Mouse (Mus musculus) urinary bladder, postnatal 25 days (tissue): ENCODE results near the gene Gabpb1.

Source experiments
- DNase-seq: peaks from one replicate; pipeline ENCODE4 v3.0.0; 2022; ENCODE audit warnings: low spot score

The Gabpb1 gene

GRCm38 (mm10) chr2:126593831-126594610 lies 82.1 kb downstream of the Gabpb1 start:
- peak; percentile 71 for DNase-seq

- DNase-seq = no peak
Measured at GRCm38 (mm10) chr2:126591304-126591703, 84.8 kb downstream of the Gabpb1 start.

GRCm38 (mm10) chr2:126587468-126587867 lies 88.7 kb downstream of the Gabpb1 start:
- no peak for DNase-seq

DNA sequence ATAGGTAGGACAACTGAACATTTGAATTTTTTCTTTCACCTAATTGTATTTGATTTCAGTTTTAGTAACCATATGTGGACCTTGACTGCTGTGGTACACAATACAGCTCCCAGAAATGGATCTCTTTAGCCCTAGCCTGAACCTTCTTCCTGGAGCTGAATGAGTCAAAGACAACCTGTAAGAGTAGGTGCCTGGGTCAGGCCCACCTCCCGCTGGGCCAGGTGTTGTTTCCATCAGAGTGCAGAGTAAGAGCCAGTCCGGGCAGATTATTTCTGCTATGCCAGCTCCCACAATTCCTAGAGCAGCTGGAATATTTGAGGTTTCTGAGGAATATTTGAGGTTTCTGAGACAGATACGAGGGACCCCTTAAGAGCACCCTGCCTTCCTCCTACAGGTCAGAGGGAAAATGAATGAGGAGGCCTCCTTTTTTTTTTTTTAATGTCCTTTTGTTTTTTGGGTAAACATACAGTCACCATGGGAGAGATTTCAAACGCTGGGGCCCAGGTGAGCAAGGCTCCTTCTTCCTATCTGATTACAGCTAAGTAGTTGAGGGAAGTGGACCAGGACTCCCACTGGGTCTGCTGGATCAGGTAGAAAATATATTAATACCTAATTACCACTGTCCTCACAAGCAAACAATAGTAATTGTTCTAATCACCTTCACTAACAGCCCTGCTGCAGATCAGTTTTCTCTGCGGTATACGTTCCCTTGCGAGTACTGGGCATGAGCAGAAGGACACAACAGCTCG lies 91.3 kb downstream of the Gabpb1 start:
- DNase-seq = no peak

DNA sequence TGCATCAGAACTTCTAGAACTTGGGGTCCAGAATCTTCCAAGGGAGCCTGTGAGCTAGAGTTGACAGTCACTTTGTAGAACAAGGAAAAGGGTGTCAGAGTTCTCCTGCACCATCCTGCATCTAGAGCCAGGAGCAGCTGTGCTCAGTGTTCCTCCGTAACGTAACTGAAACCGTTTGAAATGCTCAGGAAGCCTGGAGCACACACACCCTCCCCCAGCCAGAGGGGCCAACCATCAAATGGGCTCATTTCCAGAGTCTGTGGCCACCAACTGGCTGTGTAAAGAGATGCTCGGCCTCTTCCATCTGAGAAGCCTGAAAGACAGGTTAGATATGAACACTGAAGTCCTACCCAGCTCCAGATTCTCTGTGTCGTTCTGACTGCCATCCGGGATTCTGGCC lies 92.2 kb downstream of the Gabpb1 start:
- DNase-seq = no peak

- no peak for DNase-seq
Measured at GRCm38 (mm10) chr2:126579282-126579681, 96.9 kb downstream of the Gabpb1 start.
